Mouse (Mus musculus): ENCODE results near the gene Egr2.

The Egr2 gene

DNA sequence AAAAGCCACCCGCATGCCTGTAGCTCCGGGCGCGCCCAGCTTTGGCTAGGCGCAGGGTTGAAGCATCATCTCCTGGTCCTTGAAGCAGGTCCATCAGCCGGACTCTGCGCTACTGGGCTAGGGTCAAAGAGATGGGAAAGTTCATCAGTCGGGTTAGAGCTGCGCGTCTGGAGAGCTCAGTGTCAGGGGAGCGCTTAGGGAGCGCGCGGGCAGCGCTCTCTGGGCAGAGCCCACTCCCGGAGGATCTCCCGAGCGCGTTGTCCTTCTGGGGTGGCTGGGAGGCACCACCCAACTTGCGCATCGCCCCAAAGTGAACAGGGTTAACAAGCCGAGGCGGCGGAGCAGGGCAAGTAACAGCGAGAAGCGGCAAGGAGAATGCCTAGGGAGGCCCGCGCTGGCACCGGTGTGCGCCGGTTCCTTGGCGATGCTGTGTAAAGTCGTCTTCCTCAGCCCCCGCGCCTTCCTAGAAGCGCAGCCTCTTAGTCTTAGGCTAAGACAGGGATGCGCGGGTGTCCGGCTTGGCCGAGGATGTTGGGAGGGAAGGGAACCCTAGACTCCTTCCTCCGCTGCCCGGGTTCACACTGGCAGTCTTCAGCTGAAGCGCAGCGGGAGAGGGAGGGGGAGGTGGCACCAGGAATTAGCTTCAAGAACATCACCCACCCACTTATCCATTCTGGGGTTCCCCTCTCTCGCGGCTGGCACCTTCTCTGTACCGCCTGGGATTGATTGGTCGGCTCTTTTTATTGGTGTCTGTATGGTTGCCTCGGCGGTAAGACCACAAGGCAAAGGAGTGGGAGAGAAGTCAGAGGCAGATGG lies 3.5 kb downstream of the Egr2 start:
- peak; percentile 21 to 36 for DNase-seq

DNA sequence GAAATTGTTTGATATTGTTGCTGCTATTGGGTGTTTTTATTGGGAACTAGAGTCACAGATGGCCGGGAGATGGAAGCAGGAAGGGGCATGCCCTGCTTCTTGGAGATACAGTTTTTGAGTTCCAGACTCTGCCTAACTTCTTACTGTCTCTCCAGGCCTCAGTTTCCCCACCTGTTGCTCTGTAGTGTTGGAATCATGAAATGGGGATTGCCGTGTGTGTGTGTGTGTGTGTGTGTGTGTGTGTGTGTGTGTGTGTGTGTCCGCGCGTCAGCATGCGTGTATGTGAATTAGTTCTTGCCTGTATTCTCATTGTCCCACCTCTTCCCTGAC lies 4.1 kb downstream of the Egr2 start:
- no peak for DNase-seq

DNA sequence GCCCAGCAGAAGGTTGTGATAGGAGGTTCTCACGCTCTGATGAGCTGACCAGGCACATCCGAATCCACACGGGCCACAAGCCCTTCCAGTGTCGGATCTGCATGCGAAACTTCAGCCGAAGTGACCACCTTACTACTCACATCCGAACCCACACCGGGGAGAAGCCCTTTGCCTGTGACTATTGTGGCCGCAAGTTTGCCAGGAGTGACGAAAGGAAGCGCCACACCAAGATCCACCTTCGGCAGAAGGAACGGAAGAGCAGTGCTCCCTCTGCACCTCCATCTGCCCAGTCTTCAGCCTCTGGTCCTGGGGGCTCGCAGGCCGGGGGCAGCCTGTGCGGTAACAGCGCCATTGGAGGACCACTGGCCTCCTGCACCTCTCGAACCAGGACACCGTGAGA lies 5.3 kb downstream of the Egr2 start:
- DNase-seq: no peak

DNA sequence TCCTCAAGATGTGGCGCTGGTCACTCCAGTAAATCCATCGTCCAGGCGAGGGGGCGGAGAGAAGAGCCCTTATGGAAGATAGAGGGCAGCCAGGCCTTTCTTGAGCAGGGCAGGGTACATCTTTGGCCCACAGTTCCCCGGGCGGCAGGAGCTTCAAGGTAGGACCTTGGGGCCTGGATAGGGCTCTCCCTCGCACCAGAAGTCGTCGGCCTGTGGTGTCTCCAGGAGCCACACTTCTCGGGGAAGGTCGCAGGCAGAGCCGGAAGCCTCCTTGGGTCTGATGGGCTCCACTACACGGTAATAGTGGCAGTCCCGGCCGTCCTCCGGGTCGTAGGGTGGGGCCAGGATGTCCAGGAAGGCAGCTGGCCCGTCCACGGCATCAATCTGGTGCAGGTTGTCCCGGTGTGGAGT lies 12.6 kb downstream of the Egr2 start:
- peak; percentile 45 to 62 for DNase-seq

DNA sequence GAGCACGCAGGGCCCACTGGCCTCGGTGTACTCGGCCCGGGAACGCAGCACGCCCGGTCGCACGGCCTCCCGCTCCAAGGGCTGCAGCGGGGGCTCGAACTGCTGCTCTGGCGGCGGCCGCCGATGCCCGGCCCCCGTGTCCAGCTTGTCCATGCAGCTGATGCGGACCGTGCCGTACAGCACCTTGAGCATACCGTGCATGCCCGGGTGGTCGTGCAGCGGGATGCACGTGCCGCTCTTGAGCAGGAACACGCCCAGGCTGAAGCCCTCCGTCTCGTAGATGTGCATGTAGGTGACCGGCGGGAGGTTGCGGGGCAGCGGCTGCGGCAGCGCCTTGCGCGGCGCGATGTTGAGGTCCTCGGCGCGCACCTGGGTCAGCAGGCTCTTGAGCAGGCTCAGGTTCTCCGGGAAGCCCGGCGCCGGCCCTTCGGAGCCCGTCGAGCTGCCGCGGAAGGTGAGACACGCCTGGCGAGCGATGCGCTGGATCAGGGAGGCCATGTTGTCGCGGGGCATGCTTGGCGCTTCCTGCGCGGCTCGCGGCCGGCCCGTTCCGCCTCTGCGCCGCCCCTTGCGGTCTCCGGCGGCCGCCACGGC lies 13.1 kb downstream of the Egr2 start:
- peak; percentile 70 to 83 for DNase-seq

DNA sequence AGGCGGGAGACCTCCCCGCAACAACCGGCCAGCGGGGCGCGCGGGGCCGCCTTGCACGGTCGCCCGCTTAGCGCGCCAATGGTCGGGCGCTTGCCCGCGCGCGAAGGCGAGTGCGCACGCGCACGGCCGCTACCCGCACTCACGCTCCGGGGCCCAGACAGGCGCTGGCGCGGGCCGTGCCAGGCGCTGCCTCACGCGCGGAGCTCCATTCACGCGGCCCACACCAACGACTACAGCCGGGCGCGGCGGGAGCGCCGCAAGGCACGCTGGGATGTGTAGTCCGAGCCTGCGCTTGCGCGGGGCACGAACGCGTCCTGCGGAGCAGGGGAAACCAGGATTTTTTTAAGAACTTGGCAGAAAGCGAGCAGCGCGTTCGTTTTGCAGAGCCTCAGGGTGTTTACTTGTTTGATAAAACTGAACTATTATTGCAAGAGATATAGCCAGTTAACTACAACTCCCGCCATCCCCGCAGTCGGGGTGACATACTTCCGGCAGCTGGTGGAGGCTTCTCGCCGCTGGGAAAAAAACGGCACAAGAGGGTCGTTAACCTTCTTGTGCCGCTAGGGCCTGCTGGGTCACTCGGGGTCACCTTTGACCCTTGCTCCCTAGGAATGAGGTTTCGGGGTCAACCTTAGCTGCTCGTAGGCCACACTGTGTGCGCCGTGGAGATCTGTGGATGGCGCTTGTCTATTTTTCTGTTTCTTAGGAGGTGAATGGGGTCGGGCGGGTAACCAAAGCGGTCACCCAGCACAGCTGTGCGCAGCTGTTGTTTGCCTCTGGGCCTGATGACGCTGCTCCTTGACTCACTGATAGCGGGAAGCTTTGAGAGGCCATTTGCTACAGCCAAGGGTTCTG lies 13.8 kb downstream of the Egr2 start, which contains the start of gene Ado:
Gene Ado (minus strand): TSS at position 79 of the 855 bp plus-strand sequence.
- peak; percentile 89 to 92 for DNase-seq

DNA sequence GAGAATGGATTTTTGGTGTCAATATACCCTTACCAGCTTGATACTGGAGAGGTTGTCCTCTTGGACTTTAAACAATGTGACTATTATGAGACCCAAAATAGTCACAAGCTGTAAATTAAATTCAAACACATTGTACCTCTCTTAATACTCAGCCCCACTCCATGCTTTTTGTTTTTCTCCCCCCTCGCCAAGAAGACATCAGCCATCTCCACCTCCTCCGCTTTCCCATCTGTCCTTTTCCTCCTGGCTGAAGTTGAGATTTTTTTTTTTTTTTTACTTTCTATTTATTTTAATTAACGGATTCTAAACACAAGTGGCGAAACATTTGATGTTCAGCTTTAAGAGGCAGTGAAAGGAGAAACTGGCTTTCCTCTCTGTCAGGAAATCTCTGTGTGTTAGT lies 22.8 kb downstream of the Egr2 start:
- DNase-seq: no peak

DNA sequence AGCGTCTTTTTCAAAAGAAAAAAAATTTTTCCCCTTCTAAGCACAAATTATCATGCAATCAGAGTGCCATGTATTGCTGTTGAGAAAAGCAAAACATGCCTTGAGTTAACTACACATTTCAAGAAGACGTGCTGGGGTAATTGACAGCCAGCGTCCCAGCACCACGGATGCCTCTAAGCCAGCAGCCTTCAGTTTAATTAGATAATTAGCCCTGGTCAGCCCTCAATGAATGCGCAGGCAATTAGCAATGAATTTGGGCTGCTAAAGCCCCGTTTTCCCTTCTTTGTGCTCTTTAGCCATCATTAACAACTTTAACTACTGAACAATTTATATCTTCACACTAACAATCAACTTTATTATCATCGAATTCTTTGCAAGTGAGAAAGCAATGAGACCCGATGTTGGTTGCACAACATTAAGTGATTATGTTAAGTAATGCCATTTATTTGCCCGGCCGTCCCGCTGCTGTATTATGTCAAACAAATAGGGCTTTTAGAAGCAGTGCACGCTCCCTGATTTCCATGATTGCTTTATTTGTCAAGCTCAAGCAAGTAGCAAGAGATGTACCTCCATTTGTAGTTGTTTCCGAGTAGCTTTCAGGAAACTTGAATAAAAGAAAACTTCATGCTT lies 24.6 kb downstream of the Egr2 start:
- DNase-seq: no peak

DNA sequence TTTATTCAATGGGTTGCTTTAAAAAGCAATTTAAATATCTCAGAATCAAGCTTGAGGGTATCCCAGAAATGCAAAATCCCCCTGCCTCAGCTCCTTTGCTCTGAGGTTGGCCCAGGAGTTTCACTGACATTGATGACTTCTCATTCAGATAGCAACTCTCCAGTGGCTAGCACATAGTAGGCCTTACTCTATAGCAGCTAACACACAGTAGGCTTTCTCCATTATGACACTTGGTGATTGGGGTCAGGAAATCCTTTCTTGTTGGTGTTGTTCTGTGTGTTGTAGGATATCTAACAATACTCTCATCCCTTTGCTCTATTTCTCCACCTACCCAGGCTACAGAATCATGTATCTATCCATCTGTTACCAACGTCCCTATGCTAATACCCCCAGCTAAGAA lies 25.9 kb downstream of the Egr2 start:
- no peak for DNase-seq

DNA sequence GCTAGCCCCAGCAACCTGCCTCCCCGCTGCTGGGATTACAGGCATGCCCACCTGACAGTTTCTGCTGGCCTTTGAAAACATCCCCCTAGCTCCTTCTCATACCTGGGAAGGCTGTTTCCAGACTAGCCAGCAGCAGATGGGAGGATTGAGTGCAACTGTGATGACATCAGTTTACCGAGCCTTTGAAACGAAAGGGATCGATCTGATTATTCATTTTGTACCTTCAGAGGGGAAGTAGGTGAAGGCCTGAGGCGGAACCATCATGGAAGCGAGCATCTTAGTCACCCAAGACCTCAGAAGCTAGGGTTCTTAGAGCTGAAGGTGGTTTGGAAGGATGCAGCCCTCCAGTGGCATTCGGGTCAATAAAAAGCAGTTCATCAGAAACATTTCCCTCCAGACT lies 29.2 kb downstream of the Egr2 start:
- no peak for DNase-seq

DNA sequence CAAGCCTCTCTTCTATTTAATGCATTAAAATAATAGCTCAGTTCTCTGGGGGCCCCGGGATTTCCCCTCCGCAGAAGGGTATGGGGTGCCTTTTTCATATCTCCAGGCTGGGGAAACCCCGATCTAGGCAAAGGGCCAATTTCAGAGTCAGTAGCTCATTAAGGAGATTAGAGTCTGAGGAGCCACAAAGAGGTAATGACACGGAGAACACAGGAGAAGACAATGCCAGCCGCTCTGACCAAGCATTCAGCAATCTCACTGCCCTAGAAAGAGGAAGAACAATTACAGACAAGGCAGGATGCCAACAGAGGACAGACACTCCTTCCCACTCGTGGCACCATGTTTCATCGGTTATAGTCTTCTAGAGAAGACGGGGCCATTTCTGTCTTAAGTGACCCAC lies 30.8 kb downstream of the Egr2 start:
- no peak for DNase-seq

DNA sequence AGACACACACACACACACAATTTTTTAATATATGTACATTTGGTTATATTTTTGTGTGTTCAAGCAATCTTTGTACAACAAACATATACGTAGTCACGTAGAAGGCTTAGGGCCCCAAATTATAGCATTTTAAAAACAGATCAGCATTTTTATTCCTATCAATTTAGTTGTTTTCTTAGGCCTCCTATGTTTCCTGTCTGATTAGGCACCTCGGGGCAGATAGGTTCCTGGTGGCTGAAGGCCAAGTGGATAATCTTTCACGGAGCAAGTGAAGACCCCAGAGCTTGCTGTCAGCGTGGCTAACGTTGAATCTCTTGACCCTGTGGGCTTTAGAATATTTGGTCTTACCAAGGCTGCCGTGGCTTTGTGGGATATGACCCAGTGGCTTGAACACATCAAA lies 34.3 kb downstream of the Egr2 start:
- DNase-seq: no peak

DNA sequence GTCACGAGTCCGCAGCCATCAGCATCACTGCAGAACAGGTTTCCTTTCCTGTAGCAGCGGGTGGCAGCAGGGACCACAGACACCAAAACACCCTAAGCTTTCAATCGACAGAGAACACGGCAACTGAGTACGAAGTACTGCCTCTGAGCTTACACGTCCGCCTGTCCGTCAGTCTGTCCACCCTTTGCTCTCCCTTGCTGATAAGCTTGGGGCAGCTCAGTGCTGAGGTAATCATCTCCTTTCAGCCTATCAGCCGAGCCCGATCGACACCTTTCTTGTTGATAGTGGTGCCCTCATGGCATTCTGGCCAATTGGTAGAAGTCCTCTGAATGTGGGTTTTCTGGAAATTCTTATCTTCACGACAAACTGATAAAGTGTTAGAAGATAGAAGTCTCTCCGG lies 36.2 kb downstream of the Egr2 start:
- no peak for DNase-seq

DNA sequence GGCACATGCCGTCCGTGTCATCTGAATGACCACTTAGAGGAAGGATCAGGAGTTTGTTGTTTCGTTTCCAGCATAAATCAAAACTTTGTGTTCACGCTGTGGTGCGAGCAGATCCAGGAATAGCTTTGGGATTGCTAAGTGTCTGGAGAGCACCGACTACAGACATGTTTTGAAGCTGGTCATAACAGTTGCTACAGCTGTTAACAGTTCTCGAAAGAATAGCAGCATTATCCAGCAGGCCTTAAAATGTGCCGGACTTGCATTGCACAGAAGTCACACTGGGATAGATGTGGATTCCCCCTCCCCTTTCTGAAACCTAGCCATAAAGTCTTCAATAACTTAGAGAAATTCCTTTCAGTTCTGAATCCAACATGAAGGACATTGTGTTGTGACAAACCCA lies 38.0 kb downstream of the Egr2 start:
- DNase-seq: no peak

DNA sequence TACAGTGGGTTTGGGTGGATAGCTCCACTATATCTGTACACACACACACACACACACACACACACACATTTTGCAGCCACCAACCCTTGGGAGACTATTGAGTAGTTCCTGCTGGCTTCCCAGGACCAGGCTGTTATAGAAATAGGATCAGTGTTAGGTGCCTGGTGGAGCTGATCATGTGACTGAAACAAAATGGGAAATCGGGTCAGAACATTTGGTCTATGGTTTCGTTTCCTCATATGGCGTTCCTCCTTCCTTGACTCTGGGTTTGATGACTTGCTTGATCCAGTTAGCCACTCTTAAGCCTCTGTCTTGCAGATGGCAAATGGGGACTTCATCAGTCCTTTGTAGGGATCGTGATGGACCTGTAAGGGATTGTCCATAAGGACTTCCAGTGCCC lies 44.6 kb downstream of the Egr2 start:
- DNase-seq: no peak

DNA sequence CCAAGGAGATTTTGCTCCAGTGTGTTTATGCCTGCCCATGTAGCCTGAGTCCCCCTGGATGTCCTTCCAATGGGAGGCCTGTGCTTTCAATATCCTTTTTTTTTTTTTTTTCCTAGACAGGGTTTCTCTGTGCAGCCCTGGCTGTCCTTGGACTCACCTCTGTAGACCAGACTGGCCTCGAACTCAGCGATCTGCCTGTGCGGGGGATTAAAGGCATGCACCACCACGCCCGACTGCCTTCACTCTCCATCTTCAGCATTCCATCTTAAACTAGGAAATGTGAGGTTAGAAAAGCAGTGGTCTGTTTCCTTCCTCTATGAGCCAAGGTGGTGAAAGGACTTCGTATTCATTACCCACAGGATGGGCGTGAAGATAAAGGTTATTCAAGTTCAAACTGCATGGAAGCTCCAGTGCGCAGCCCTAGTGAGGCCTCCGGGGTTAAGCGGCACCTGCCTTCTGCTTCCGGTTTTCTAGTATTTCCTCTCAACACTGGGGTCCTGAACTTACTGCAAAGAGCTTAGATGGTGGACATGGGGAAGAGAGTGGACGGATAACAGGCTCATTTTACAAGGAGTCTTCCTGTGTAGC lies 46.5 kb downstream of the Egr2 start:
- peak; percentile 11 to 19 for DNase-seq

DNA sequence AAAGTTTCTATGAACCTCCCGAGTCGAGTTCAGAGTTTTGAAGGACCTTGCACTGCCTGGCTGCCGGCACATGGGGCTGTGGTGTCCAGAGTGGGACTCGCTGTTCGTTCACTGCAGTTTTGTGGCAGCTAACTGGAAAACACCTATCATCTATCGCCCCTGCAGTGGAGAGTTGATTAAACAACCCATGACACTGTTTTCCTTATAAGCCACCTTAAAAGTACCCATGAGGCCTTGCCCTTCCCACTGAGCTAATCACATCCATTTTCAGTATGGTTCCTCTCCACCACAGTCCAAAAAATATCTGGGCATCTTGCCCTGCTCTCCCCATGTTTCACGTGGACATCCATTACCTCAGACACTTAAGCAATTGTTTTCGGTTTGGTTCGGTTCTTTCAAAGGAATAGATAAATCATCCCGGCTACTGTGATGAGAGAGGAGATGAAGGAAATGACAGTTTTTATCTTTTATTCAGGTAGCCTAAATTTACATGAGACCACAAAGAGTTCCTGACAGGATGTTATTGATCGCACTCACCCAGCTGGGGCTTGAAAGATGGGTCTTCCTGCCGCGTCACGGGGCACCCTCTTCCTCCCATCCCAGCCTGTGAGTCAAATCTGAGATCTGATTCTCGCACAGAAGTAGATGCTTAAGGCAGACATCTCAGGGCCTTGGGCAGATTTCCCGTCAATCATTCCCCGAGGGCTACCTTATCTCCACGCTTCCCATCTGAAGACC lies 50.8 kb downstream of the Egr2 start:
- no peak for DNase-seq
